Mouse (Mus musculus) heart, postnatal 14 days (tissue): ENCODE results near the gene Gm4187. TPM values are rescaled to one million over a fixed set of nuclear protein-coding genes. Genes with fewer than 3 reads are reported as not detected.
"Not testable (repeated sequence)": the region's sequence is repeated elsewhere in the genome, so short reads cannot be mapped to it uniquely, and the experiment has no call there.

Experiments used
- DNase-seq, 2 experiments: peaks; one replicate each; pipeline ENCODE4 v3.0.0; 2021 to 2022
- intact Hi-C: fragments of 180-260 bp; cut with DNase I; formaldehyde crosslinking; loops from one replicate; pipeline ENCODE4 v1.15.1; 2025
- long read RNA-seq, 2 experiments: library from polyadenylated mRNA; stranded (forward); transcript quantifications; one replicate each; pipeline ENCODE4 v2.0.0; 2021
- total RNA-seq, 2 experiments: library from RNA; stranded (reverse); gene quantifications; 2 replicates each; pipeline ENCODE4 v1.2.3; 2021

Gene Gm4187
- total RNA-seq: not detected
- long read RNA-seq, experiment 1: 0 reads
- long read RNA-seq, experiment 2: 0 reads

GRCm38 (mm10) chr7:22329617-22330016 is at the start of gene Gm4187:
Gene Gm4187 (minus strand): TSS chr7:22329717.
- intact Hi-C loops, DNase-seq: not testable (repeated sequence)

DNA sequence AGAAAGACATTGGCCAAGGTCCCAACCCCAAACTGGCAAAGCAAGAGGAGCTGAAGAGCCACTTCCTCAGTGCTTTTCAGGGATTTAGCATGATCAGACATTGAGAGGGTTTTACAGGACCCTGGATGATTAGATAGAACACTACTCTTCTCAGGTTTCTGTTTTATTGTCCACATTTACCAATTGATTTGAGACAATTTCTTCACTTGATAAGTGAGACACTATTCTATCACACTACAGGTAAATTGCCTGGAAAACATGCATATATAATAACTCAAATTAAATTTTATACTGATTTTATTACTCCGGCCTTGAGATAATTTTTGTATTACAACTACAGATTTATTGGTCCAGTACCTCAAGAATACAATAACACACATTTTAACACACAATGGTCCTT is 41.4 kb upstream of the Gm4187 start, which contains the start of gene Gm8660:
Gene Gm8660, minus strand, starts transcription at position 101 of the 400 bp plus-strand sequence.
- intact Hi-C loops, DNase-seq: not testable (repeated sequence)

Other genes starting within 250 kb of the Gm4187 start
- not detected for gene Gm16451, start 211.5 kb downstream of the Gm4187 start, total RNA-seq
- gene Gm10666, start 195.0 kb downstream of the Gm4187 start, total RNA-seq: not detected
- not detected for gene Vmn1r142, start 165.7 kb downstream of the Gm4187 start, total RNA-seq
- not detected for gene Vmn1r143, start 140.3 kb downstream of the Gm4187 start, total RNA-seq
- gene Gm8653, start 128.5 kb downstream of the Gm4187 start, total RNA-seq: not detected
- gene Gm8453, start 100.2 kb downstream of the Gm4187 start, total RNA-seq: not detected
- gene Gm8660, start 41.3 kb upstream of the Gm4187 start, total RNA-seq: not detected
- not detected for gene Vmn1r148, start 83.9 kb upstream of the Gm4187 start, total RNA-seq
- not detected for gene Vmn1r149, start 108.5 kb upstream of the Gm4187 start, total RNA-seq
- gene Gm10665, start 134.4 kb upstream of the Gm4187 start, total RNA-seq: not detected
- gene Vmn1r151, start 170.0 kb upstream of the Gm4187 start, total RNA-seq: not detected
- gene Vmn1r152, start 193.2 kb upstream of the Gm4187 start, total RNA-seq: not detected
- not detected for gene Gm8677, start 205.2 kb upstream of the Gm4187 start, total RNA-seq
- gene Gm4201, start 235.6 kb upstream of the Gm4187 start, total RNA-seq: not detected